Mouse (Mus musculus) liver, embryonic 16.5 days (tissue): ENCODE measurements around the gene B4galt1. TPM values are rescaled to one million over a fixed set of nuclear protein-coding genes. Genes with fewer than 3 reads are reported as not detected.

Experiments
- ATAC-seq: fragments of 200-750 bp; cut with Nextera tagmentation; 2 replicates; pipeline ENCODE4 v1.8.0; 2017; ENCODE audit warnings: low read depth, mild to moderate bottlenecking, moderate number of reproducible peaks, moderate library complexity
- H3K27ac ChIP-seq: fragments of 300-500 bp; sonication (generic); 2 replicates; pipeline ENCODE4 v1.5.1; 2014; ENCODE audit warnings: mild to moderate bottlenecking, low read length
- H3K27me3 ChIP-seq: fragments of 300-500 bp; sonication (generic); 2 replicates; pipeline ENCODE4 v1.6.1; 2014; ENCODE audit warnings: low read depth, low read length, mixed read lengths; ENCODE audit not compliant: control insufficient read depth, insufficient read depth
- H3K36me3 ChIP-seq: fragments of 300-500 bp; sonication (generic); 2 replicates; pipeline ENCODE4 v1.6.1; 2014; ENCODE audit warnings: mild to moderate bottlenecking; ENCODE audit not compliant: control insufficient read depth, insufficient read depth
- H3K4me1 ChIP-seq: fragments of 300-500 bp; sonication (generic); 2 replicates; pipeline ENCODE4 v1.6.1; 2014; ENCODE audit warnings: low read depth, low read length, mixed read lengths; ENCODE audit not compliant: control insufficient read depth
- H3K4me2 ChIP-seq: fragments of 300-500 bp; sonication (generic); 2 replicates; pipeline ENCODE4 v1.6.1; 2014; ENCODE audit warnings: low read depth, low read length, mixed read lengths
- H3K4me3 ChIP-seq: fragments of 300-500 bp; sonication (generic); 2 replicates; pipeline ENCODE4 v1.5.1; 2014; ENCODE audit warnings: low read depth, mild to moderate bottlenecking, low read length
- H3K9ac ChIP-seq: fragments of 300-500 bp; sonication (generic); 2 replicates; pipeline ENCODE4 v1.6.1; 2014; ENCODE audit warnings: low read depth, low read length
- H3K9me3 ChIP-seq: fragments of 300-500 bp; sonication (generic); replicated peaks from 2 replicates; pipeline ENCODE4 v1.6.1; 2016; ENCODE audit warnings: low read length; ENCODE audit not compliant: control insufficient read depth
- WGBS: fragments of 180-500 bp; shearing (Covaris S2); extraction: QIAGEN DNeasy Blood & Tissue Kit; methylation state at CpG from one replicate; pipeline ENCODE4 v1.1.7; 2014; ENCODE audit not compliant: insufficient replicate concordance; 5-methylcytosine and 5-hydroxymethylcytosine counted together
- polyA plus RNA-seq: library from polyadenylated mRNA; unstranded; fragments of >200 nt; fragmentation: Nextera tagmentation; extraction: Ambion mirVana; gene quantifications from 2 replicates; pipeline ENCODE4 v1.2.1, GENCODE M21; 2015

B4galt1 gene
- polyA plus RNA-seq, 1 experiment from 2014 or later: 32.6 TPM

- H3K4me3 ChIP-seq: no peak overlapping the region
- H3K27me3 ChIP-seq: no peaks in the 10 kb centered on the region
- peaks cover 67% of the 10 kb centered on the region for H3K4me1 ChIP-seq
- no peak overlapping the region for H3K9ac ChIP-seq
- no peak for ATAC-seq
- H3K9me3 ChIP-seq: no peaks in the 10 kb centered on the region
- 60% methylated on average over 2 of the region's 2 CpGs for WGBS
- no peak overlapping the region; the same call in 1 of the 2 replicates for H3K27ac ChIP-seq
- H3K4me2 ChIP-seq: no peak overlapping the region; the same call in 1 of the 2 replicates
- peaks cover 4% of the 10 kb centered on the region for H3K36me3 ChIP-seq
Measured at GRCm38 (mm10) chr4:40840448-40840847, 13.4 kb downstream of the B4galt1 start.

DNA sequence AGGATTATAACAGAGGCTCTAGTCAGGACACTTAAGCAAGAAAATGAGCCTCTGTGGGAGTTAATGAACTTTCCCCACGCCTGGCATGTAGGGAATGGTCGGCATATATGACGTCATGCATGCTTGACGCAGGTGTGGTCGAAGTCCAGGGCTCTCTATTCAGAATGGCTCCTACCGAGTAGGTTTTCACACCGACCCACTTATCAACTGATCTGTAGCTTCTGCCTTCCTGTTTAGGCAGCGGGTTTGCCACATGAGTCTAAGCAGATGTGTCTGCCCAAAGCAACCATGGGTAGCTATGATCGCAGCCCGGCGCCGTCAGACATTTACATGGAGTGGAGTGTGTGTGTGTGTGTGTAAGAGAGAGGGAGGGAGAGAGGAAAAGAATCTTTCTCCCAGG is 14.6 kb downstream of the B4galt1 start:
- WGBS: 46% methylated on average over 12 of the region's 12 CpGs
- Histone ChIP-seq H3K9ac (no peak overlapping the region), H3K9me3 (no peaks in the 10 kb centered on the region), H3K36me3 (peaks cover under 1% of the 10 kb centered on the region), H3K27ac (peak overlapping the region; percentile 56; the same call in 1 of the 2 replicates), H3K27me3 (no peaks in the 10 kb centered on the region), H3K4me1 (peaks cover 55% of the 10 kb centered on the region), H3K4me3 (no peak overlapping the region), H3K4me2 (no peak overlapping the region)
- ATAC-seq: no peak

DNA sequence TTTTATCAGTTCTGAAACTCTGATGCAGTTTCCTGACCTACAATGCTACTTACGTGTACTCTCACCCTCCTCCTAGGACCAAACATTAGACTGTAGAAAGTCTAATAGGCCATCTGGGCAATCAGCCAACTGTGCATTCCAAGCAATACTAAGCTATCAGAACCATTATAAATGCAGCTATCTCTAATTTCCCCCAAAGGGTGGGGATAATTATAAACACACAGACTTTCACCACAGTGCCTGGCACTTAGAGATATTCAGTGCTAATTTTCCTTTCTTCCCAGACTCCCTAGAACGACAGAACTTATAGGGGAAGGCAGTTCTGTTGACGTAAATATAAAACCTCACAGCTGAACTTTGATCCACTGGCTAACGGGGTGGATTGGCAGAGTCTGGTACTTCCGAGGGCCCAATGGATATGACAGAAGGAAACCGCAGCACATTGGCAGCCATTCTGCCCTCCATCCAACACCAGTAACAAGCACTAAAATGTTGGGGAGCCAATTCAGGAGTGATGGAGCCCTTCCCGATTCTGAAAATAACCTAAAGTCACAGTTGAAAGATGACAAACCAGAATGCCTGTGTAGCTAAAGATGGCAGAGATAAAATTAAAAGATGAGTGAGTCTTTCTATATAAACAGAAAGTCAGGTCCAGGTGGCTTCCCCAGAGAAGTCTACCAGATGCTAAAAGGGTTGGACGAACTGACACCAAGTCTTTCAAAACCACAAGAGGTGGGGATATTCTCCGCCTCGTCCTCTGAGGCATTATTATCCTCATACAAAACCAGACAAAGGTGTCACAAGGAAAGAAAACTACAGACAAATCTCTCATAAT is 16.1 kb downstream of the B4galt1 start:
- peaks cover 42% of the 10 kb centered on the region for H3K4me1 ChIP-seq

DNA sequence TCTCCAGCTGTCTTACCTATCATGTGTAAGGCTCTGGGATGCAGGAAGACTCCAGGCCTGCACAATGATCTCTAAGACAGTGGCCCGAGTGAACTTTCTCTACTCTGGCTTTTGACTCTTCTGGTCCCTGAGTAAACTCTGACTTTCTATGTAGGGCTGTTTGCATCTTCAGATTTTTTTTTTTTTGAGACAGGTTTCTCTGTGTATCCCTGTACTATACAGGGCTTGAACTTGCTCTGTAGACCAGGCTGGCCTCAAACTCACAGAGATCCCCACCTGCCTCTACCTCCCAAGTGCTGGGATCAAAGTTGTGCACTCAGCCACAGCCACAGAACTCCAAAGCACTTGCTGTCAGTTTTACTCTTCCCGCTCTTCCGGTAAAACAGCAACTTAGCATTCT is 16.8 kb downstream of the B4galt1 start:
- no peaks in the 10 kb centered on the region for H3K27me3 ChIP-seq
- no peaks in the 10 kb centered on the region for H3K9me3 ChIP-seq
- H3K4me1 ChIP-seq: peaks cover 37% of the 10 kb centered on the region
- no peak overlapping the region for H3K4me3 ChIP-seq
- peak overlapping the region; percentile 22; the same call in 1 of the 2 replicates for H3K27ac ChIP-seq
- WGBS: 70% methylated on average over 3 of the region's 3 CpGs
- ATAC-seq: no peak
- H3K36me3 ChIP-seq: no peaks in the 10 kb centered on the region; the same call in none of the 2 replicates
- no peak overlapping the region for H3K9ac ChIP-seq
- no peak overlapping the region for H3K4me2 ChIP-seq

More for the DNA sequence above, 16.1 kb downstream of the B4galt1 start:
- no peaks in the 10 kb centered on the region; the same call in none of the 2 replicates for H3K36me3 ChIP-seq
- ATAC-seq: peak; percentile 71
- no peaks in the 10 kb centered on the region for H3K27me3 ChIP-seq
- no peak overlapping the region for H3K9ac ChIP-seq
- no peaks in the 10 kb centered on the region for H3K9me3 ChIP-seq
- no peak overlapping the region for H3K4me3 ChIP-seq
- peak overlapping the region; percentile 55 for H3K27ac ChIP-seq
- WGBS: 37% methylated on average over 10 of the region's 10 CpGs
- 0 out of 2 replicates have a peak overlapping the region, but pooled peaks have one; percentile 1 for H3K4me2 ChIP-seq

- H3K4me1 ChIP-seq: peaks cover 36% of the 10 kb centered on the region
- WGBS: 74% methylated on average over 5 of the region's 5 CpGs
- no peaks in the 10 kb centered on the region for H3K27me3 ChIP-seq
- no peak overlapping the region for H3K4me2 ChIP-seq
- no peak overlapping the region for H3K9ac ChIP-seq
- H3K4me3 ChIP-seq: no peak overlapping the region
- no peak for ATAC-seq
- no peak overlapping the region for H3K27ac ChIP-seq
- H3K9me3 ChIP-seq: no peaks in the 10 kb centered on the region
- H3K36me3 ChIP-seq: no peaks in the 10 kb centered on the region; the same call in 1 of the 2 replicates
Measured at GRCm38 (mm10) chr4:40834872-40835271, 18.9 kb downstream of the B4galt1 start.

DNA sequence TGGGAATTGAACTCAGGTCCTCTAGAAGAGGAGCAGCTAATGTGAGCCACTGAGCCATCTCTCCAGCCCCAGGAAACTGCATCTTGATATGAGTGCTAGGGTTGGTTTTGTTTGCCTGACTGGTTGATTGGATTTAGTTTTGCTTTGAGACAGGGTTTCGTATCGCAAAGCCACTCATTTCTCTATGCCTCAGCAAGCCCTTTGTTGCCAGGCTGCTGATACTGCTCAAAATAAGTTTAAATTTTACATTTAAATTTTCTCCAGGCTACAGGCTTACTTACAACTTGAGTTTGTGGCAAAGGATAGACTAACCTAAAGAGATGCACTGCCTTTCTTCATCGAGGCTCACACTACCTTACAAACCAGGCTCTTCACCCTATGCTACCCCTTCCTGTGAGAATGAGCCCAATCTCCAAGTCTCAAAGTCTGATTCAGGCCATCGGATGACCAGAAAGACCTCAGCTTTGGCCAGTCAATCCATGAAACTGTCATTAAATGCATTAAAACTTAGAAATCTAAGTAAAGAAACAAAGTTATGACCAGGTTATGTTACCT is 19.5 kb downstream of the B4galt1 start:
- Histone ChIP-seq H3K27me3 (no peaks in the 10 kb centered on the region), H3K4me1 (peaks cover 35% of the 10 kb centered on the region), H3K27ac (no peak overlapping the region), H3K9me3 (no peaks in the 10 kb centered on the region), H3K4me2 (no peak overlapping the region), H3K9ac (no peak overlapping the region), H3K4me3 (no peak overlapping the region), H3K36me3 (no peaks in the 10 kb centered on the region; the same call in 1 of the 2 replicates)
- 87% methylated on average over 4 of the region's 4 CpGs for WGBS
- no peak for ATAC-seq

DNA sequence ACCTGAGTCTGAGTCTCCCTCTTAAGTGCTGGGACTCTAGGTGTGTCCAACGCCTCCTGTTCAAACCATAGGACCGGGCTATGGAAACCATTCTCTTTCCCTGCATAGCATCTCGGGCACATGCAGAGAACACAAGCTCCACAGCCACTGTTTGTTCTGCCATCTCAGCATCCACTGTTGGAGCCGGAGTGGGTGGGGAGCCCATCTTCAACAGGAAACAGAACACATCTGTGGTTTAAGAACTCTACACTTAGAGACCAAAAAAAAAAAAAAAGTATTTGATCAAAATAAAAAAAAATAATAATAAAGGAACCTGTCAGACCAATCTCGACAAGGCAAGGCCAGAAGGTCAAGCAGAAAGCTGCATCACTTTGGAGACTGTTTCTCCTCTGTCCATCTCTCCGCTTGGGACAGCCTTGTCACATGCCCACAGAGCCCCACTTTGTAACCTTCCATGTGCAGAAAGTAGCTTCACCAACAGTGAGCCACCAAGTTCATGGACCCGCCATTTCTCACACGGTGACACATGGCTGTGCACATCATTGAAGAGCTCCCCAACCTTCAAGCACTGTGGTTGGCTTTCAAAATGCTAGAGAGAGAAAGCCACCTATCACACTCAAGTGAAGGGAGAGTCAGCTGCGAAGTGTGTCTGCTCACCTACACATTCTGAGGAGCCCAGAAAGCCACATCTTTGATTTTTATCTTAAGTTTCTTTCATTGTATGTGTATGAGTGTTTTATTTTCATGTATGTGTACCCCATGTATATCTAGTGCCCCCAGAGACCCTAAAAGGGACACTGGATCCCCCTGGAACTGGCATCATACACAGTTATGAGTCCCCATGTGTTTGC is 20.2 kb downstream of the B4galt1 start:
- 80% methylated on average over 9 of the region's 9 CpGs for WGBS
- no peak overlapping the region for H3K27ac ChIP-seq
- no peak for ATAC-seq
- no peak overlapping the region for H3K9ac ChIP-seq
- peaks cover 31% of the 10 kb centered on the region for H3K4me1 ChIP-seq
- H3K4me3 ChIP-seq: no peak overlapping the region
- no peak overlapping the region for H3K4me2 ChIP-seq
- H3K27me3 ChIP-seq: no peaks in the 10 kb centered on the region
- H3K9me3 ChIP-seq: no peaks in the 10 kb centered on the region
- no peaks in the 10 kb centered on the region for H3K36me3 ChIP-seq

GRCm38 (mm10) chr4:40830530-40830929 is 23.3 kb downstream of the B4galt1 start:
- Histone ChIP-seq H3K4me1 (peaks cover 18% of the 10 kb centered on the region), H3K4me3 (no peak overlapping the region), H3K36me3 (peaks cover 2% of the 10 kb centered on the region; the same call in 1 of the 2 replicates), H3K9me3 (no peaks in the 10 kb centered on the region), H3K27me3 (no peaks in the 10 kb centered on the region), H3K4me2 (no peak overlapping the region), H3K9ac (no peak overlapping the region), H3K27ac (0 out of 2 replicates have a peak overlapping the region, but pooled peaks have one; percentile 17)
- 73% methylated on average over 5 of the region's 5 CpGs for WGBS
- no peak for ATAC-seq
